Mouse (Mus musculus) midbrain, embryonic 16.5 days (tissue): ENCODE data around the gene Junb. TPM values are rescaled to one million over a fixed set of nuclear protein-coding genes. Genes with fewer than 3 reads are reported as not detected.

ENCODE experiments used
- ATAC-seq: fragments of 200-750 bp; cut with Nextera tagmentation; 2 replicates; pipeline ENCODE4 v1.8.0; 2017; ENCODE audit warnings: moderate TSS enrichment
- H3K27ac ChIP-seq: fragments of 300-500 bp; sonication (generic); 2 replicates; pipeline ENCODE4 v1.5.1; 2014; ENCODE audit warnings: mild to moderate bottlenecking, low read length, mixed read lengths
- H3K27me3 ChIP-seq: fragments of 300-500 bp; sonication (generic); 2 replicates; pipeline ENCODE4 v1.6.1; 2014; ENCODE audit warnings: low read depth, low read length, mixed read lengths; ENCODE audit not compliant: control insufficient read depth, insufficient read depth
- H3K36me3 ChIP-seq: fragments of 300-500 bp; sonication (generic); 2 replicates; pipeline ENCODE4 v1.6.1; 2014; ENCODE audit warnings: mild to moderate bottlenecking, low read length, moderate library complexity, mixed read lengths; ENCODE audit not compliant: control insufficient read depth, insufficient read depth
- H3K4me1 ChIP-seq: fragments of 300-500 bp; sonication (generic); 2 replicates; pipeline ENCODE4 v1.6.1; 2014; ENCODE audit warnings: mild to moderate bottlenecking, low read length, mixed read lengths; ENCODE audit not compliant: control insufficient read depth, insufficient read depth
- H3K4me2 ChIP-seq: fragments of 300-500 bp; sonication (generic); 2 replicates; pipeline ENCODE4 v1.6.1; 2014; ENCODE audit warnings: mild to moderate bottlenecking, low read length, mixed read lengths
- H3K4me3 ChIP-seq: fragments of 300-500 bp; sonication (generic); 2 replicates; pipeline ENCODE4 v1.5.1; 2014; ENCODE audit warnings: low read depth, mild to moderate bottlenecking, low read length, moderate library complexity, mixed read lengths
- H3K9ac ChIP-seq: fragments of 300-500 bp; sonication (generic); 2 replicates; pipeline ENCODE4 v1.6.1; 2014; ENCODE audit warnings: low read depth, low read length, mixed read lengths
- H3K9me3 ChIP-seq: fragments of 300-500 bp; sonication (generic); replicated peaks from 2 replicates; pipeline ENCODE4 v1.6.1; 2014; ENCODE audit warnings: mild to moderate bottlenecking, low read length, mixed read lengths; ENCODE audit not compliant: control insufficient read depth, poor library complexity, severe bottlenecking
- WGBS: fragments of 180-500 bp; shearing (Covaris S2); extraction: QIAGEN DNeasy Blood & Tissue Kit; methylation state at CpG from one replicate; pipeline ENCODE4 v1.1.7; 2014; 5-methylcytosine and 5-hydroxymethylcytosine counted together
- polyA plus RNA-seq: library from polyadenylated mRNA; unstranded; fragments of >200 nt; fragmentation: Nextera tagmentation; extraction: Ambion mirVana; gene quantifications from 2 replicates; pipeline ENCODE4 v1.2.1, GENCODE M21; 2015

The Junb gene
- polyA plus RNA-seq, 1 experiment from 2014 or later, result 5.3 TPM

DNA sequence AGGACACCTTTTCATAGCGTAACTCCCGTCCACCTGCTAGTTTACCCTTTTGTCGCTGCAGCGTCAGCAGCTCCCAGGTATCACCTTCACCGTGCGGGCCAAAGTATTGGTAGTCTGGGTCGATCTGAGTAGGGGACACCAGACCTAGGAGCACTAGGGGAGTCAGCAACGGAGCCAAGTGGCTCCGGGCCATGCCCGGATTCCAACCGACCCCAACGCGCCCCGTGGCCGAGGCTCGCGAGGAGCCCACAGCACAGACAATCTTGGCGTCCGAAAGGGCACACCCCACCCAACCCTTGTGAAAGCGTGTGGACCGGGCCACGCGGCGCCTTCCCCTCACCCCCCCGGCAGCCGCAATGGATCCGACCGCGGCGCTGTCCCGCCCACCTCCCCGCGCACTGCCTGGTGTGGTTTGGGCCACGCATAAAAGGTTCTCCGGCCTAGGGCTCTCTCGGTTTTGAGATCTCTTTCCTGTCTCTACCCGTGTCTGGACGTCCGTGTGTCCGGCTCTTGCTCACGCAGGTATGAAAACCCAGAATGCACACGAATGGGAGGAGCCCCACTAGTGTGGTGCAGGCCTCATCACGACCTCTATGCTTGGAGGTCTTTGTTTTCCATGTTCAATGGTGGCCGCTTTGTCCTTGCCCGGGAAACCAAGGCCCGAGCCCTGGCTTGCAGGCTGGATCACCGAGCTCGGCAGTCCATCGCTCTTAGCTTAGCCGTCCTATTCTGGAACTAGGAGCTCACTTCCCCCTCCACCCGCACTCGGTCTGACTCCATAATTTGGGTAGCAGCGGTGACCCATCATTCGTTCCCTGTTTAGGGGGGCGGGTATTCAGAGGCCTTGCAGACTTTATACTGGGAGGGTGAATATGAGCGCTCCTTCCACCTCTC, 9.0 kb downstream of the Junb start, which contains the start of the genes Gm49661, Prdx2 and Rnaseh2a:
TSS of gene Gm49661 (minus strand) at position 193 of the 894 bp plus-strand sequence.
TSS of gene Prdx2 (plus strand) at position 347 of the 894 bp plus-strand sequence.
TSS of gene Rnaseh2a (minus strand) at position 527 of the 894 bp plus-strand sequence.
- under 1% methylated on average over 56 of the region's 56 CpGs for WGBS
- peak; percentile 59 for ATAC-seq
- peak within 1 kb of the TSS; percentile 82 for H3K4me3 ChIP-seq
- H3K27ac ChIP-seq, result peak within 1 kb of the TSS; percentile 93
- H3K27me3 ChIP-seq, result no peaks in the 10 kb centered on the region
- H3K36me3 ChIP-seq, result peaks cover 14% of the 10 kb centered on the region
- H3K9me3 ChIP-seq, result no peaks in the 10 kb centered on the region
- H3K9ac ChIP-seq, result peak within 1 kb of the TSS; percentile 96
- peak within 1 kb of the TSS; percentile 97 for H3K4me2 ChIP-seq
- peaks cover 26% of the 10 kb centered on the region for H3K4me1 ChIP-seq

- Histone ChIP-seq H3K27ac (peak overlapping the region; percentile 93), H3K4me3 (peak overlapping the region; percentile 82), H3K4me2 (peak overlapping the region; percentile 97), H3K36me3 (peaks cover 10% of the 10 kb centered on the region), H3K4me1 (peaks cover 26% of the 10 kb centered on the region), H3K27me3 (no peaks in the 10 kb centered on the region), H3K9me3 (no peaks in the 10 kb centered on the region), H3K9ac (peak overlapping the region; percentile 96)
- WGBS, result 20% methylated on average over 2 of the region's 2 CpGs
- ATAC-seq, result no peak
Measured at GRCm38 (mm10) chr8:84968650-84969049, 9.9 kb downstream of the Junb start.

DNA sequence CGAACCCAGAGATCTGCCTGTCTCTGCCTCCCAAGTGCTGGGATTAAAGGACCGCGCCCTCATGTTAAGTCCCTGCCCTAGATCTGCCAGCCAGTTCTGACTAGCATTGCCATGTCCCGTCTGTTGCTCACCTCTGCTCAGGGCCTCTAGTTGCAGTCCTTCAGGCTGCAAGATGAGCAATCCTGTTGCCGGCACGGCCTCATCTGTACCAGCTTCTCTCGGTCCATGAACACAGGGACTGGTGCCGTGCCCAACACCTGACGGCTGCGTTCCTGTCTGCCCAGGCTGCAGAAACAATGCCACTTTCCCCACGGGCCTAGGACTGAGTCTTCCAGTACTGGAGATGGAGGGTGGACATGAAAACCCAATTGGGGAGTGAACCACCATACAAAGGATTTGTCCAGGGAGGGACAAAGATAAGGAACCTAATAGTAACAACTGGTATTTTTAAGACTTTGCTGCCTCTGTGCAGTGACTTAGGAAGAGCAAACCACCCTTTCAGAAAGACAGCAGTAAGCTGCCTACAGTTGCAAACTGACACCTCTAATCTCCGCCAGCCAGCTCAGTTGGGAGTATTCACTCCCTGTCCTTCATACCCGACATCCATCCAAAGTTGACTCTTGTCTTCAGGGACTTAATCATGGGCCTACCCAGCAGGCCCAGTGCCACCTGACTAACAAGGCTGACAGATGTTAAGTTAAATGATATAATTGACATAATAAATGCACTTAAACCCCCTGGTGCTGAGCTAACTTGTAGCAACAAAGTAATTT, 10.8 kb downstream of the Junb start:
- Histone ChIP-seq H3K4me2 (no peak overlapping the region), H3K27me3 (no peaks in the 10 kb centered on the region), H3K36me3 (peaks cover 10% of the 10 kb centered on the region), H3K9me3 (no peaks in the 10 kb centered on the region), H3K4me3 (no peak overlapping the region), H3K9ac (no peak overlapping the region), H3K27ac (no peak overlapping the region), H3K4me1 (peaks cover 26% of the 10 kb centered on the region)
- ATAC-seq, result no peak
- 87% methylated on average over 13 of the region's 13 CpGs for WGBS

DNA sequence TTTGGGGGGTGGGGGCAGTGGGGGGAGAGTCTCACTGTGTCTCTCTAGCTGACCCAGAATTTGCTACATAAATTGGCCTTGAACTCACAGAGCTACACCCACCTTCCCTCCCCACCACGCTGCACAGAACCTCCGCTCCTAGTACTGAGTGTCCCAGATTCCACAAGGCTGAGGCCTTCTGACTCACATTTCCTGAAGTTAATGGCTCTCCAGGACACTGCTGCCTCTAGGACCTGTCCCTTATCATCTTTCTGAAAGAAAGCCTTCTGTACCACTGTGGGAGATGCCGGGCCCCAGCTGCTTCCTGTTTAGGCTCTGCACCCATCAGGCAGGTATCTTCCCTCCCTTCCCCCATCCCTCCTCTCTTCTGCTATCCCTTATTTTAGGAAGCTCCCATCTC, 11.9 kb downstream of the Junb start:
- H3K36me3 ChIP-seq, result peaks cover 4% of the 10 kb centered on the region
- H3K9me3 ChIP-seq, result no peaks in the 10 kb centered on the region
- no peaks in the 10 kb centered on the region for H3K27me3 ChIP-seq
- H3K4me2 ChIP-seq, result peak overlapping the region; percentile 90
- H3K4me3 ChIP-seq, result no peak overlapping the region
- H3K27ac ChIP-seq, result peak overlapping the region; percentile 56; the same call in 1 of the 2 replicates
- WGBS, result 58% methylated on average over 3 of the region's 3 CpGs
- ATAC-seq, result no peak
- H3K4me1 ChIP-seq, result peaks cover 26% of the 10 kb centered on the region
- H3K9ac ChIP-seq, result no peak overlapping the region

- peak overlapping the region; percentile 59 for H3K4me3 ChIP-seq
- ATAC-seq, result peak; percentile 72
- peaks cover 20% of the 10 kb centered on the region for H3K4me1 ChIP-seq
- H3K4me2 ChIP-seq, result peak overlapping the region; percentile 90
- peak overlapping the region; percentile 56 for H3K27ac ChIP-seq
- no peaks in the 10 kb centered on the region for H3K36me3 ChIP-seq
- no peaks in the 10 kb centered on the region for H3K27me3 ChIP-seq
- H3K9ac ChIP-seq, result peak overlapping the region; percentile 74
- no peaks in the 10 kb centered on the region for H3K9me3 ChIP-seq
- WGBS, result under 1% methylated on average over 41 of the region's 41 CpGs
Measured at GRCm38 (mm10) chr8:84965731-84966291, 12.7 kb downstream of the Junb start.

- Histone ChIP-seq H3K4me2 (no peak overlapping the region), H3K27me3 (no peaks in the 10 kb centered on the region), H3K4me1 (peaks cover 15% of the 10 kb centered on the region), H3K9ac (no peak overlapping the region), H3K36me3 (no peaks in the 10 kb centered on the region), H3K4me3 (no peak overlapping the region), H3K9me3 (no peaks in the 10 kb centered on the region), H3K27ac (no peak overlapping the region)
- WGBS, result 90% methylated on average over 4 of the region's 4 CpGs
- ATAC-seq, result no peak
Measured at GRCm38 (mm10) chr8:84963952-84964351, 14.6 kb downstream of the Junb start.

DNA sequence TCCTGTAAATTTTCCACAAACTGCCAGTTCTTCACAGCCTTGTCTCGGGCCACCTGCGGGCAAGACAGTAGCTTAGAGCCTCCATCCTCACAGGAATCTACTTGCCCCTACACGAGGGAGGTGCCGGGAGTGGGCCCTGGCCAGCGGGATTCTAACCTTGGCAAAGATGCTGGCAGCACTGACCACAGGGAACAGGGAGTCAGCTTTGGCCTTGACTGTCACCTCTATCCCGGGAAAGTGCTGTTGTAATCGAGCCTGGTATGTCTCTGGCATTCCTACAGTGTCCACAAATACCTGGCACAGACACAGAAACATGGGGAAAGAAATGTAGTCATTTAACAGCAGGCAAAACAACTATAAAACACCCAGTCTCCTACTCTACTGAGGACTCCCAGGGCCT, 18.7 kb downstream of the Junb start:
- no peak overlapping the region for H3K27ac ChIP-seq
- H3K4me3 ChIP-seq, result no peak overlapping the region
- no peak for ATAC-seq
- H3K36me3 ChIP-seq, result no peaks in the 10 kb centered on the region
- H3K9ac ChIP-seq, result no peak overlapping the region
- no peaks in the 10 kb centered on the region for H3K27me3 ChIP-seq
- no peak overlapping the region for H3K4me2 ChIP-seq
- H3K4me1 ChIP-seq, result no peaks in the 10 kb centered on the region; the same call in 1 of the 2 replicates
- WGBS, result 96% methylated on average over 7 of the region's 7 CpGs
- H3K9me3 ChIP-seq, result no peaks in the 10 kb centered on the region

- Histone ChIP-seq H3K4me1 (no peaks in the 10 kb centered on the region), H3K27ac (no peak overlapping the region), H3K9ac (no peak overlapping the region), H3K27me3 (peaks cover 7% of the 10 kb centered on the region), H3K9me3 (no peaks in the 10 kb centered on the region; the same call in 1 of the 2 replicates), H3K36me3 (no peaks in the 10 kb centered on the region), H3K4me2 (no peak overlapping the region), H3K4me3 (no peak overlapping the region)
- WGBS, result 45% methylated on average over 2 of the region's 2 CpGs
- ATAC-seq, result no peak
Measured at GRCm38 (mm10) chr8:84956768-84957167, 21.8 kb downstream of the Junb start.
